Mouse (Mus musculus) midbrain, embryonic 11.5 days (tissue): ENCODE measurements at regions not wholly inside any gene's neighbourhood (a gene's known extent, or its start where the extent isn't known, plus 50 kb on each side); places are given as distances from the start of the nearest gene placed in this dataset.

Source experiments
- ATAC-seq: fragments of 200-750 bp; cut with Nextera tagmentation; 2 replicates; pipeline ENCODE4 v1.8.0; 2017; ENCODE audit warnings: moderate TSS enrichment, moderate library complexity; ENCODE audit not compliant: low FRiP score
- DNase-seq: peaks from one replicate; pipeline ENCODE4 v3.0.0; 2015; ENCODE audit warnings: low spot score; ENCODE audit errors: missing footprints
- H3K27ac ChIP-seq: fragments of 300-500 bp; sonication (generic); 2 replicates; pipeline ENCODE4 v1.5.1; 2014; ENCODE audit warnings: low read depth, low read length
- H3K27me3 ChIP-seq: fragments of 300-500 bp; sonication (generic); 2 replicates; pipeline ENCODE4 v1.6.1; 2014; ENCODE audit warnings: mild to moderate bottlenecking, low read length, moderate library complexity, mixed read lengths; ENCODE audit not compliant: control insufficient read depth, insufficient read depth
- H3K36me3 ChIP-seq: fragments of 300-500 bp; sonication (generic); 2 replicates; pipeline ENCODE4 v1.6.1; 2014; ENCODE audit warnings: mild to moderate bottlenecking, low read length, moderate library complexity, mixed read lengths; ENCODE audit not compliant: control insufficient read depth, insufficient read depth
- H3K4me1 ChIP-seq: fragments of 300-500 bp; sonication (generic); 2 replicates; pipeline ENCODE4 v1.6.1; 2014; ENCODE audit warnings: low read length; ENCODE audit not compliant: control insufficient read depth, insufficient read depth
- H3K4me2 ChIP-seq: fragments of 300-500 bp; sonication (generic); 2 replicates; pipeline ENCODE4 v1.6.1; 2014; ENCODE audit warnings: mild to moderate bottlenecking, moderate library complexity
- H3K4me3 ChIP-seq: fragments of 300-500 bp; sonication (generic); 2 replicates; pipeline ENCODE4 v1.5.1; 2014; ENCODE audit warnings: low read depth, low read length
- H3K9ac ChIP-seq: fragments of 300-500 bp; sonication (generic); 2 replicates; pipeline ENCODE4 v1.6.1; 2014; ENCODE audit warnings: low read length
- H3K9me3 ChIP-seq: fragments of 300-500 bp; sonication (generic); 2 replicates; pipeline ENCODE4 v1.6.1; 2016; ENCODE audit warnings: low read length; ENCODE audit not compliant: control insufficient read depth
- WGBS: fragments of 180-500 bp; shearing (Covaris S2); extraction: QIAGEN DNeasy Blood & Tissue Kit; methylation state at CpG from one replicate; pipeline ENCODE4 v1.1.7; 2014; 5-methylcytosine and 5-hydroxymethylcytosine counted together

GRCm38 (mm10) chr1:137323884-137324594 lies 363.8 kb upstream of the Nr5a2 start:
- no peaks in the 10 kb centered on the region for H3K27me3 ChIP-seq
- peak; percentile 97 for DNase-seq
- H3K4me1 ChIP-seq = peaks cover 3% of the 10 kb centered on the region; the same call in 1 of the 2 replicates
- H3K9me3 ChIP-seq = no peaks in the 10 kb centered on the region
- 43% methylated on average over 8 of the region's 8 CpGs for WGBS
- peak overlapping the region; percentile 19; the same call in 1 of the 2 replicates for H3K4me2 ChIP-seq
- H3K9ac ChIP-seq = no peak overlapping the region
- no peaks in the 10 kb centered on the region for H3K36me3 ChIP-seq
- peak; percentile 94 for ATAC-seq
- H3K27ac ChIP-seq = peak overlapping the region; percentile 40; the same call in 1 of the 2 replicates
- H3K4me3 ChIP-seq = no peak overlapping the region

GRCm38 (mm10) chr1:137323035-137323680 lies 362.9 kb upstream of the Nr5a2 start:
- DNase-seq (peak; percentile 90), ATAC-seq (peak; percentile 92)
- Histone ChIP-seq H3K4me2 (no peak overlapping the region), H3K4me1 (peaks cover 3% of the 10 kb centered on the region; the same call in 1 of the 2 replicates), H3K4me3 (no peak overlapping the region), H3K27me3 (no peaks in the 10 kb centered on the region), H3K9ac (no peak overlapping the region), H3K36me3 (no peaks in the 10 kb centered on the region), H3K27ac (peak overlapping the region; percentile 53), H3K9me3 (no peaks in the 10 kb centered on the region)
- 17% methylated on average over 2 of the region's 2 CpGs for WGBS

DNA sequence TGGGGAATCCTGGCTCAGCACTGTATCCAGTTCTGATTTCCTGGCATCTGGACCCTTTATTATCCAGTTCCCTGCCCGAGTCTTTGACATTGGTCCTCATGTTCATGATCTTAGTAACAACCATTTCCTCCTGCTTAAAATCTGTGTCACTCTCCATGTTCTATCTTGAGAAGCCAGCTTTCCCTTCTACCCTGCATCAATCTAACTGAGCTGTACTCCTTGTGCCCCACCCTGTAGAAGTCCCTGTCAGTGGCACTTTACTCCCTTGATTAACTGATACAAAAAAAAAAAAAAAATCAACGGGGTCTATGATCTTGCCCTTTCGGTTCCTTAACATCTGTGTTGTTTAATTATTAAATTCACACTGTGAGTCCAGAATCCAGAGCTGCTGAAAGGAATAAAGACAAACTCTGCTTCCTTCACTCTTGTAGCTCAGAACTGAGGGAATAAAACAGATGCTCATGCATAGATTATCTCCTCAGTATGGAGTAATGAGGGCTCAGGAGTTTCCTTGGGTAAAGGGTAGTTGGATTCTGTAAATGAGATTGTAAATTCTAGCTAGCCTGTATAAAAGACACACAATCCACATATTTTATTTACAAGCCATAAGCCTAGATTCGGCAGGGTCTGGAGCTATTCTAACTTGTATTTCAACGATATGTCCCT lies 342.6 kb upstream of the Nr5a2 start:
- Histone ChIP-seq H3K4me2 (no peak overlapping the region), H3K9ac (no peak overlapping the region), H3K36me3 (no peaks in the 10 kb centered on the region), H3K4me1 (no peaks in the 10 kb centered on the region), H3K4me3 (no peak overlapping the region), H3K9me3 (no peaks in the 10 kb centered on the region), H3K27me3 (no peaks in the 10 kb centered on the region), H3K27ac (no peak overlapping the region)
- no peak for ATAC-seq
- WGBS = 86% methylated on average over 5 of the region's 5 CpGs
- DNase-seq = peak; percentile 26

GRCm38 (mm10) chr1:137297780-137298569 lies 337.7 kb upstream of the Nr5a2 start:
- Histone ChIP-seq H3K27me3 (no peaks in the 10 kb centered on the region), H3K4me1 (no peaks in the 10 kb centered on the region), H3K36me3 (no peaks in the 10 kb centered on the region), H3K4me2 (no peak overlapping the region), H3K9ac (no peak overlapping the region), H3K27ac (no peak overlapping the region), H3K4me3 (no peak overlapping the region), H3K9me3 (no peaks in the 10 kb centered on the region)
- WGBS = 61% methylated on average over 10 of the region's 10 CpGs
- ATAC-seq (no peak), DNase-seq (no peak)

GRCm38 (mm10) chr1:137289456-137289855 lies 329.2 kb upstream of the Nr5a2 start:
- Histone ChIP-seq H3K9me3 (no peaks in the 10 kb centered on the region), H3K4me2 (no peak overlapping the region), H3K9ac (no peak overlapping the region)

GRCm38 (mm10) chr1:137283291-137283690 lies 323.0 kb upstream of the Nr5a2 start:
- no peak overlapping the region for H3K27ac ChIP-seq
- no peak overlapping the region for H3K4me2 ChIP-seq
- H3K9me3 ChIP-seq = no peaks in the 10 kb centered on the region
- no peak overlapping the region for H3K9ac ChIP-seq
- 0 out of 2 replicates have a peak, but pooled peaks cover 2% of the 10 kb centered on the region for H3K4me1 ChIP-seq
- no peak for ATAC-seq
- no peaks in the 10 kb centered on the region for H3K27me3 ChIP-seq
- 80% methylated on average over 5 of the region's 5 CpGs for WGBS
- no peak for DNase-seq
- no peak overlapping the region for H3K4me3 ChIP-seq
- H3K36me3 ChIP-seq = no peaks in the 10 kb centered on the region

More at GRCm38 (mm10) chr1:137289456-137289855, 329.2 kb upstream of the Nr5a2 start:
- H3K27me3 ChIP-seq = no peaks in the 10 kb centered on the region
- no peak for ATAC-seq
- no peaks in the 10 kb centered on the region for H3K36me3 ChIP-seq
- no peaks in the 10 kb centered on the region for H3K4me1 ChIP-seq
- 89% methylated on average over 9 of the region's 9 CpGs for WGBS
- no peak overlapping the region for H3K27ac ChIP-seq
- no peak for DNase-seq
- no peak overlapping the region for H3K4me3 ChIP-seq

GRCm38 (mm10) chr1:137282457-137282856 lies 322.2 kb upstream of the Nr5a2 start:
- H3K9me3 ChIP-seq = no peaks in the 10 kb centered on the region
- no peaks in the 10 kb centered on the region for H3K36me3 ChIP-seq
- H3K27ac ChIP-seq = no peak overlapping the region
- no peak for ATAC-seq
- H3K4me1 ChIP-seq = 0 out of 2 replicates have a peak, but pooled peaks cover 2% of the 10 kb centered on the region
- H3K27me3 ChIP-seq = no peaks in the 10 kb centered on the region
- no peak for DNase-seq
- H3K4me3 ChIP-seq = no peak overlapping the region
- H3K9ac ChIP-seq = no peak overlapping the region
- no peak overlapping the region for H3K4me2 ChIP-seq
- WGBS = 79% methylated on average over 5 of the region's 5 CpGs

DNA sequence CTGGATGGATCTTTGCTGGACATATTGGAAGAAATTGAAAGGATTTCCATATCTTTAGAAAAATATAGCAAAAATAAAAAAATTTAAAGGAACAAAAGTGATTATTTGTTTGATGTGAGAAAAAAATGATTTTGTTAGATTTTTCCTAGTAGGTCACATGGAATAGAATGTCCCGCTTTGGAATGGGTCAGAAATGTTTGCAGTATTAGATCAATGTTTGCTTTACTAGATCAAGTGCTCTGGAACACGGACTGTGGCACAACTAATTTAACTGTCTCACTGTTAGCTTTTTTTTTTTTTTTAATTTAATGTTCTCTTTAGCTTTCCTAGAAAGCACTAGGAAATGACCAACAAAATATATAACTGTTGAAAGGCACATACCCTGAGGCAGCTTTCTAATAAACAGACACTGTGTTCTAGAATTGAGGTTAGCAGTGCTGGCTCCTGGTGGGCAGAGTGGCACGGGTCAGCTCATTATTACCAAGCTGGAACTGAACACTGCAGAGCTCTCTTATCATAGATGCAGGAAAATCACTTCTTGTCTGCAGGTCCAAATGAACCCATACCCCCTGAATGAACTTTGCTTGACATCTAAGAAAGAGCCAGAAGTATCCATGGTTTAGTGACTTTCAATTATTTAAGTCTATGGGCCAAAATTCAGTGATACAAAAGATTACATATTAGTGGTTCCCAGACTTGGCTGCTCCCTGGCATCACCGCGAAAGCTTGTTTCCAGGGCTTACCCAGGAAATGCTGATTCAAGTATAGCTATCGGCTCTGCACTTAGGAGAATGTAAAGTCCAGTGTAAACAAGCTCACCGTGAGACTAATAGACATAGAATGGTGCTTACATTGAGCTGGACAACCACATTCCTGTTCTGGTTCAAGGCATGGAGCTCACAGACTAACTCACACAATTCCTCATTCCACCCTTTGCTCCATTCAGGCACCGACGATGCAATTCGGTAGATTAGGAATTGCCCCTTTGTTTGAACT lies 320.4 kb upstream of the Nr5a2 start:
- Histone ChIP-seq H3K36me3 (no peaks in the 10 kb centered on the region), H3K9me3 (no peaks in the 10 kb centered on the region), H3K4me3 (no peak overlapping the region), H3K4me1 (0 out of 2 replicates have a peak, but pooled peaks cover 2% of the 10 kb centered on the region), H3K9ac (no peak overlapping the region), H3K4me2 (no peak overlapping the region), H3K27ac (no peak overlapping the region), H3K27me3 (no peaks in the 10 kb centered on the region)
- WGBS = 71% methylated on average over 10 of the region's 10 CpGs
- no peak for ATAC-seq
- DNase-seq = no peak
